Mouse (Mus musculus) CH12.LX (cell line): ENCODE measurements around the gene Gcm2. TPM values are rescaled to one million over a fixed set of nuclear protein-coding genes. Genes with fewer than 3 reads are reported as not detected.

Experiments
- DNase-seq: peaks from one replicate; pipeline ENCODE4 v3.0.0-alpha.2; 2013; ENCODE audit errors: extremely low read depth
- H3K27ac ChIP-seq: 2 replicates; pipeline ENCODE4 v1.5.1; 2012; ENCODE audit warnings: low read depth, mild to moderate bottlenecking, control low read depth, moderate library complexity; ENCODE audit not compliant: insufficient read depth
- H3K27me3 ChIP-seq: replicated peaks from 2 replicates; pipeline ENCODE3; 2012; ENCODE audit warnings: inconsistent platforms
- H3K36me3 ChIP-seq, 2 experiments: replicated peaks in 1 of 2; 2 replicates each; pipeline versions ENCODE3 to v1.6.1; 2012; ENCODE audit warnings: inconsistent platforms in 1 of 2, low read length in 1 of 2, mild to moderate bottlenecking in 1 of 2, mixed read lengths in 1 of 2, moderate library complexity in 1 of 2; ENCODE audit not compliant: control insufficient read depth in 1 of 2, insufficient read depth in 1 of 2
- H3K4me1 ChIP-seq, 2 experiments: 2 replicates each; pipeline ENCODE4 v1.6.1; 2012; ENCODE audit warnings: inconsistent platforms in 1 of 2, moderate library complexity in 1 of 2; ENCODE audit not compliant: insufficient read depth in 2 of 2, control insufficient read depth in 1 of 2
- H3K4me2 ChIP-seq: 2 replicates; pipeline ENCODE4 v1.6.1; 2012; ENCODE audit warnings: low read depth, mild to moderate bottlenecking, control low read depth; ENCODE audit not compliant: poor library complexity, insufficient read depth, severe bottlenecking
- H3K4me3 ChIP-seq, 3 experiments: fragments of 150-350 bp in 1 of 3; sonication (generic) in 1 of 3; replicated peaks in 1 of 3; 2 replicates each; pipeline versions ENCODE3 to v1.5.1; 2011 to 2012; ENCODE audit warnings: low read depth in 2 of 3, low read length in 2 of 3, mild to moderate bottlenecking in 2 of 3, moderate library complexity in 2 of 3, control low read depth in 1 of 3, improper control_type of control experiment in 1 of 3, inconsistent platforms in 1 of 3, mixed read lengths in 1 of 3; ENCODE audit not compliant: poor library complexity in 1 of 3
- H3K79me2 ChIP-seq: replicated peaks from 2 replicates; pipeline ENCODE4 v1.6.1; 2012; ENCODE audit warnings: mild to moderate bottlenecking, moderate library complexity; ENCODE audit not compliant: control insufficient read depth, poor library complexity, insufficient read depth, severe bottlenecking; ENCODE audit errors: extremely low read depth
- H3K9ac ChIP-seq: 2 replicates; pipeline ENCODE4 v1.6.1; 2012; ENCODE audit warnings: low read depth, mild to moderate bottlenecking, control low read depth, moderate library complexity; ENCODE audit not compliant: insufficient read depth
- H3K9me3 ChIP-seq: replicated peaks from 2 replicates; pipeline ENCODE3; 2012; ENCODE audit warnings: low read length, inconsistent platforms, mixed read lengths
- BHLHE40 ChIP-seq: IDR thresholded peaks from 2 replicates; pipeline ENCODE4 v1.6.1; 2011; ENCODE audit warnings: mild to moderate bottlenecking, low read depth, low read length, improper control_type of control experiment
- CHD1 ChIP-seq: IDR thresholded peaks from 2 replicates; pipeline ENCODE4 v1.6.1; 2012; ENCODE audit warnings: low read depth, low read length, improper control_type of control experiment, inconsistent platforms
- CHD2 ChIP-seq: IDR thresholded peaks from 2 replicates; pipeline ENCODE4 v1.6.1; 2011; ENCODE audit warnings: low read length, improper control_type of control experiment
- CTCF ChIP-seq, 2 experiments: IDR thresholded peaks in 1 of 2; conservative IDR thresholded peaks in 1 of 2; 2 replicates each; pipeline ENCODE4 v1.5.1; 2011 to 2012; ENCODE audit warnings: low read depth in 2 of 2, low read length in 2 of 2, improper control_type of control experiment in 1 of 2, inconsistent platforms in 1 of 2, mild to moderate bottlenecking in 1 of 2, moderate library complexity in 1 of 2
- E2F4 ChIP-seq: IDR thresholded peaks from 2 replicates; pipeline ENCODE4 v1.6.1; 2011; ENCODE audit warnings: low read depth, low read length, improper control_type of control experiment; ENCODE audit not compliant: insufficient replicate concordance
- ELF1 ChIP-seq: IDR thresholded peaks from 2 replicates; pipeline ENCODE4 v1.6.1; 2014; ENCODE audit warnings: low read depth, mild to moderate bottlenecking, inconsistent platforms, low read length, improper control_type of control experiment
- ETS1 ChIP-seq: conservative IDR thresholded peaks from 2 replicates; pipeline ENCODE4 v1.6.1; 2012; ENCODE audit warnings: low read depth, mild to moderate bottlenecking, inconsistent platforms, low read length, improper control_type of control experiment, moderate library complexity
- GABPA ChIP-seq: IDR thresholded peaks from 2 replicates; pipeline ENCODE4 v1.6.1; 2012; ENCODE audit warnings: low read depth, low read length, improper control_type of control experiment, inconsistent platforms; ENCODE audit not compliant: insufficient replicate concordance
- HCFC1 ChIP-seq: IDR thresholded peaks from 2 replicates; pipeline ENCODE4 v1.6.1; 2012; ENCODE audit warnings: low read depth, mild to moderate bottlenecking, inconsistent platforms, low read length, improper control_type of control experiment
- JUND ChIP-seq: conservative IDR thresholded peaks from 2 replicates; pipeline ENCODE4 v1.6.1; 2011; ENCODE audit warnings: low read depth, low read length, improper control_type of control experiment
- MAFK ChIP-seq: IDR thresholded peaks from 2 replicates; pipeline ENCODE4 v1.6.1; 2011; ENCODE audit warnings: low read length, improper control_type of control experiment; ENCODE audit not compliant: insufficient replicate concordance
- MAX ChIP-seq: IDR thresholded peaks from 2 replicates; pipeline ENCODE4 v1.6.1; 2011; ENCODE audit warnings: low read length, improper control_type of control experiment
- MAZ ChIP-seq: IDR thresholded peaks from 2 replicates; pipeline ENCODE4 v1.6.1; 2012; ENCODE audit warnings: low read depth, mild to moderate bottlenecking, inconsistent platforms, low read length, improper control_type of control experiment, moderate library complexity
- MYC ChIP-seq: IDR thresholded peaks from 2 replicates; pipeline ENCODE4 v1.6.1; 2011; ENCODE audit warnings: low read depth, mild to moderate bottlenecking, improper control_type of control experiment, low read length
- NELFE ChIP-seq: IDR thresholded peaks from 2 replicates; pipeline ENCODE4 v1.6.1; 2011; ENCODE audit warnings: low read depth, low read length, improper control_type of control experiment
- NRF1 ChIP-seq: IDR thresholded peaks from 2 replicates; pipeline ENCODE4 v1.6.1; 2014; ENCODE audit warnings: low read depth, mild to moderate bottlenecking, inconsistent platforms, low read length, improper control_type of control experiment, moderate library complexity
- POLR2A ChIP-seq: IDR thresholded peaks from 2 replicates; pipeline ENCODE4 v1.6.1; 2011; ENCODE audit warnings: low read depth, mild to moderate bottlenecking, improper control_type of control experiment, low read length
- RAD21 ChIP-seq: IDR thresholded peaks from 2 replicates; pipeline ENCODE4 v1.6.1; 2011; ENCODE audit warnings: low read depth, mild to moderate bottlenecking, low read length, improper control_type of control experiment, moderate library complexity
- RCOR1 ChIP-seq: conservative IDR thresholded peaks from 2 replicates; pipeline ENCODE4 v1.6.1; 2012; ENCODE audit warnings: low read depth, mild to moderate bottlenecking, inconsistent platforms, low read length, improper control_type of control experiment
- SIN3A ChIP-seq: IDR thresholded peaks from 2 replicates; pipeline ENCODE4 v1.6.1; 2012; ENCODE audit warnings: low read length, improper control_type of control experiment, inconsistent platforms
- SMC3 ChIP-seq: IDR thresholded peaks from 2 replicates; pipeline ENCODE4 v1.6.1; 2011; ENCODE audit warnings: low read depth, low read length, improper control_type of control experiment
- UBTF ChIP-seq: IDR thresholded peaks from 2 replicates; pipeline ENCODE4 v1.6.1; 2012; ENCODE audit warnings: low read depth, mild to moderate bottlenecking, inconsistent platforms, low read length, improper control_type of control experiment, moderate library complexity
- USF1 ChIP-seq: IDR thresholded peaks from 2 replicates; pipeline ENCODE4 v1.6.1; 2014; ENCODE audit warnings: low read depth, mild to moderate bottlenecking, inconsistent platforms, low read length, improper control_type of control experiment
- USF2 ChIP-seq: conservative IDR thresholded peaks from 2 replicates; pipeline ENCODE4 v1.6.1; 2011; ENCODE audit warnings: low read depth, low read length, improper control_type of control experiment
- ZNF384 ChIP-seq: IDR thresholded peaks from 2 replicates; pipeline ENCODE4 v1.6.1; 2012; ENCODE audit warnings: low read depth, low read length, improper control_type of control experiment, inconsistent platforms
- dilution Hi-C: fragments of 300-500 bp; cut with MboI; formaldehyde crosslinking; loops from 2 replicates; pipeline ENCODE4 v1.14.3; 2020; ENCODE audit warnings: low sequenced_read_pairs; ENCODE audit not compliant: extremely low pct_unique_long_range_greater_than_20kb, extremely low pct_ligation_motif_present
- in situ Hi-C: fragments of 300-500 bp; cut with MboI; formaldehyde crosslinking; loops from 3 replicates; pipeline ENCODE4 v1.14.3; 2019; ENCODE audit warnings: low sequenced_read_pairs, low pct_ligation_motif_present, low pct_unique_long_range_greater_than_20kb, mixed read lengths
- polyA plus RNA-seq: library from polyadenylated mRNA; unstranded; fragments of >175 nt; gene quantifications from 2 replicates; pipeline ENCODE4 v1.2.1, GENCODE M21; 2012; ENCODE audit warnings: low read depth; ENCODE audit not compliant: insufficient read length
- total RNA-seq, 2 experiments: library from RNA; depleted of rRNA; stranded (reverse); fragments of 300-350 nt in 1 of 2; fragments of >200 nt in 1 of 2; gene quantifications; 2 replicates each; pipeline ENCODE4 v1.2.3; 2012 to 2014

The Gcm2 gene
- total and polyA plus RNA-seq, 3 experiments, result 2.4 to 8.7 (median 7.2) TPM

- Histone ChIP-seq H3K79me2 (no peaks in the 10 kb centered on the region), H3K9me3 (no peaks in the 10 kb centered on the region), H3K4me1 (peaks cover 0 to 9% of the 10 kb centered on the region in 2 experiments; a peak in 2 of 4 replicates), H3K4me2 (no peak overlapping the region), H3K36me3 (no peaks in the 10 kb centered on the region), H3K27ac (no peak overlapping the region), H3K27me3 (no peaks in the 10 kb centered on the region), H3K9ac (no peak overlapping the region), H3K4me3 (no peak overlapping the region)
- no peak for DNase-seq
- in situ Hi-C loops (loop anchor here (10.0 kb wide), 1 partner anchor 154 kb away; no protein-coding TSS in a partner anchor), dilution Hi-C loops (no loop called here)
- no peak for TF ChIP-seq MYC
- no peak for TF ChIP-seq POLR2A
- TF ChIP-seq HCFC1, result no peak
- TF ChIP-seq NELFE, result no peak
- TF ChIP-seq SMC3, result no peak
- TF ChIP-seq UBTF, result no peak
- TF ChIP-seq ZNF384, result no peak
Measured at GRCm38 (mm10) chr13:41080700-41081099, 30.1 kb downstream of the Gcm2 start.

GRCm38 (mm10) chr13:41079859-41080258 is 31.0 kb downstream of the Gcm2 start:
- Histone ChIP-seq H3K4me2 (no peak overlapping the region), H3K27me3 (no peaks in the 10 kb centered on the region), H3K9ac (no peak overlapping the region), H3K4me3 (no peak overlapping the region), H3K4me1 (peaks cover 0 to 4% of the 10 kb centered on the region in 2 experiments; a peak in 2 of 4 replicates)
- dilution Hi-C loops (no loop called here), in situ Hi-C loops (loop anchor here (10.0 kb wide), 1 partner anchor 155 kb away; no protein-coding TSS in a partner anchor)
- no peak for DNase-seq
- TF ChIP-seq MAZ, result no peak
- TF ChIP-seq JUND, result no peak
- TF ChIP-seq ZNF384, result no peak
- no peak for TF ChIP-seq MYC
- TF ChIP-seq CTCF (conservative IDR thresholded peaks at IDR 0.05 in 1 of 2, IDR thresholded peaks at IDR 0.05 in 1 of 2; ENCODE audit: low read depth in 2 of 2, low read length in 2 of 2), result no peak
- no peak for TF ChIP-seq POLR2A
- TF ChIP-seq CHD2, result no peak
- TF ChIP-seq, all 38 proteins: peak for 0
- no peaks in the 10 kb centered on the region for H3K9me3 ChIP-seq
- no peaks in the 10 kb centered on the region for H3K36me3 ChIP-seq
- H3K79me2 ChIP-seq, result no peaks in the 10 kb centered on the region
- no peak overlapping the region for H3K27ac ChIP-seq

- H3K9ac ChIP-seq, result no peak within 1 kb of the TSS
- dilution Hi-C loops, result no loop called here
Measured at GRCm38 (mm10) chr13:41079421-41079780, 31.4 kb downstream of the Gcm2 start, which contains the start of gene Mak. Gene Mak (minus strand): TSS chr13:41079706.

More at GRCm38 (mm10) chr13:41079421-41079780, 31.4 kb downstream of the Gcm2 start, which contains the start of gene Mak:
- Histone ChIP-seq H3K4me1 (no peaks in the 10 kb centered on the region), H3K27ac (no peak within 1 kb of the TSS), H3K4me2 (no peak within 1 kb of the TSS), H3K27me3 (no peaks in the 10 kb centered on the region), H3K79me2 (no peaks in the 10 kb centered on the region), H3K4me3 (no peak within 1 kb of the TSS), H3K9me3 (no peaks in the 10 kb centered on the region), H3K36me3 (no peaks in the 10 kb centered on the region)
- TF ChIP-seq CHD2 (no peak), USF1 (no peak), CHD1 (no peak), MAZ (no peak), RCOR1 (no peak), ELF1 (no peak), ZNF384 (no peak), E2F4 (no peak), MYC (no peak), MAFK (no peak), GABPA (no peak), NELFE (no peak), NRF1 (no peak), BHLHE40 (no peak), MAX (no peak), USF2 (no peak), RAD21 (no peak), SIN3A (no peak), HCFC1 (no peak), ETS1 (no peak)
- in situ Hi-C loops, result no loop called here
- no peak for DNase-seq
